Mouse (Mus musculus) lung, postnatal 25 days (tissue): ENCODE data around the gene Pax3.

Experiments
- DNase-seq: peaks from one replicate; pipeline ENCODE4 v3.0.0; 2022; ENCODE audit warnings: low spot score

The Pax3 gene

GRCm38 (mm10) chr1:78060850-78061249 is 136.1 kb downstream of the Pax3 start:
- DNase-seq: no peak

DNA sequence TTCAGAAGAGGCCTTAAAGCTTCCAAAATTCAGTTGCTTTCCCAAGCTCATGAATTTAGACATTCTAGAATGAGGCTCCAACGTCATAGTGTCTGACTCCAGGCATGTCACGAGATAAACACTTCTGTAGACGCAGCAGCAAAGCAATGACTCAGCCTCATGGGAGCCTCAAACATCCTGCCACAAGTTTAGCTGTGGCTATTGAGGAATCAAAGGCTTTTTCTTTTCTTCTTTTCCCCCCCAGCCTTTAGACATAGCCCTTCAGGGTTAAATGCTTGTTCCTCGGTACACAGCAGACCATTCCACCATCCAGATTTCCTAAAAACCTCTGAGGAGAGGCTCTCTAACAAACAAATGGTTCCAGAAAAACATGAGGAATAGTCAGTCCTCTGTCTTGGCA is 139.0 kb downstream of the Pax3 start:
- no peak for DNase-seq

DNA sequence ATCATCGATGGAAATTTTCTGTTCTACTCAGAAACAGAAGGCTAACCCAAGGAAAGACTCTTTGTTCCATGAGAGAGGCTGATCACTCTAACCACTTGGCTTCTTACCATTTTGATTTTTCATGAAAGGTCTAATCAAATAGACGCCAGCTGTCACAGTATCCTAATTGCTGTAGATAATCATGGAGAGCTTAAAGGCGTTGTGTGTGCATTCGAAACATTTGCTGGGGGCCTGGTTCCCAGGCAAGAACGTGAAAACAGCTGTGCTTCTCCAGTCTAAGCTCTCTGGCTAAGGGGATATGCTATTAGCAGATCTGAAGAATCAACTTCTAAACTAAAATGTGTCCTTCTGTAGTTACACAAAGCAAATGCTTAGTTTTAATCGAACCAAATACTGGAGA is 143.3 kb downstream of the Pax3 start:
- no peak for DNase-seq
